Mouse (Mus musculus): ENCODE measurements around the gene Ttc33. TPM values are rescaled to one million over a fixed set of nuclear protein-coding genes. Genes with fewer than 3 reads are reported as not detected.

Gene Ttc33
- total and polyA plus RNA-seq, 2 experiments from 2014 or later: 35.9 to 51.0 TPM

- ATAC-seq (ENCODE audit: low FRiP score): no peak
- H3K27me3 ChIP-seq (ENCODE audit: insufficient read depth, low read length): no peaks in the 10 kb centered on the region
Observed at GRCm38 (mm10) chr15:5262874-5263504, 77.7 kb downstream of the Ttc33 start.

GRCm38 (mm10) chr15:5266095-5266494 is 80.8 kb downstream of the Ttc33 start:
- ATAC-seq (ENCODE audit: low FRiP score): no peak
- Histone ChIP-seq H3K27ac (ENCODE audit: low read depth, low read length) (no peak overlapping the region), H3K4me2 (ENCODE audit: low read depth, low read length, poor library complexity, severe bottlenecking) (no peak overlapping the region), H3K9ac (replicated peaks; ENCODE audit: low read length, poor library complexity, severe bottlenecking) (no peak overlapping the region), H3K4me3 (ENCODE audit: low read depth, low read length) (no peak overlapping the region), H3K9me3 (ENCODE audit: low read length) (no peaks in the 10 kb centered on the region), H3K36me3 (ENCODE audit: insufficient read depth, low read length) (no peaks in the 10 kb centered on the region), H3K27me3 (ENCODE audit: insufficient read depth, low read length) (no peaks in the 10 kb centered on the region), H3K4me1 (ENCODE audit: insufficient read depth, low read length) (no peaks in the 10 kb centered on the region)
- DNase-seq (ENCODE audit: low spot score): no peak
- TF ChIP-seq CTCF (IDR thresholded peaks at IDR 0.05): no peak
- WGBS: 73% methylated on average over 3 of the region's 3 CpGs

More at GRCm38 (mm10) chr15:5262874-5263504, 77.7 kb downstream of the Ttc33 start:
- Histone ChIP-seq H3K4me1 (ENCODE audit: insufficient read depth, low read length) (0 out of 2 replicates have a peak, but pooled peaks cover 2% of the 10 kb centered on the region), H3K9ac (replicated peaks; ENCODE audit: low read length, poor library complexity, severe bottlenecking) (no peak overlapping the region), H3K36me3 (ENCODE audit: insufficient read depth, low read length) (no peaks in the 10 kb centered on the region), H3K9me3 (ENCODE audit: low read length) (no peaks in the 10 kb centered on the region), H3K4me2 (ENCODE audit: low read depth, low read length, poor library complexity, severe bottlenecking) (no peak overlapping the region), H3K27ac (ENCODE audit: low read depth, low read length) (no peak overlapping the region), H3K4me3 (ENCODE audit: low read depth, low read length) (no peak overlapping the region)
- no peak for DNase-seq (ENCODE audit: low spot score)
- 75% methylated on average over 10 of the region's 10 CpGs for WGBS
- no peak for TF ChIP-seq CTCF (IDR thresholded peaks at IDR 0.05)

Other genes with a start within 250 kb of the Ttc33 start
- gene C7, start 121.8 kb upstream of the Ttc33 start, total RNA-seq (2014; rRNA removed): 0.27 TPM in 1 of 2 replicates, not detected in the other
- 0.10 TPM in 1 of 2 replicates, not detected in the other for gene C7, start 121.8 kb upstream of the Ttc33 start, polyA plus RNA-seq (2015; fragmentation: Nextera tagmentation; extraction: Ambion mirVana)
- gene Card6, start 77.0 kb upstream of the Ttc33 start, total RNA-seq (2014; rRNA removed): 0.11 and 0.42 TPM in 2 replicates
- 0.25 and 0.52 TPM in 2 replicates for gene Card6, start 77.0 kb upstream of the Ttc33 start, polyA plus RNA-seq (2015; fragmentation: Nextera tagmentation; extraction: Ambion mirVana)
- 186 and 281 TPM in 2 replicates for gene Rpl37, start 68.9 kb upstream of the Ttc33 start, total RNA-seq (2014; rRNA removed)
- gene Rpl37, start 68.9 kb upstream of the Ttc33 start, polyA plus RNA-seq (2015; fragmentation: Nextera tagmentation; extraction: Ambion mirVana): 359 and 404 TPM in 2 replicates
- 17.2 and 17.5 TPM in 2 replicates for gene Prkaa1, start 41.7 kb upstream of the Ttc33 start, total RNA-seq (2014; rRNA removed)
- 9.5 and 10.6 TPM in 2 replicates for gene Prkaa1, start 41.7 kb upstream of the Ttc33 start, polyA plus RNA-seq (2015; fragmentation: Nextera tagmentation; extraction: Ambion mirVana)
- 1.9 and 2.5 TPM in 2 replicates for gene Ptger4, start 58.7 kb downstream of the Ttc33 start, total RNA-seq (2014; rRNA removed)
- 1.7 and 2.0 TPM in 2 replicates for gene Ptger4, start 58.7 kb downstream of the Ttc33 start, polyA plus RNA-seq (2015; fragmentation: Nextera tagmentation; extraction: Ambion mirVana)

Measured in midbrain, postnatal 0 days (tissue).